Mouse (Mus musculus): ENCODE results near the gene Dyrk1a.

Gene Dyrk1a

DNA sequence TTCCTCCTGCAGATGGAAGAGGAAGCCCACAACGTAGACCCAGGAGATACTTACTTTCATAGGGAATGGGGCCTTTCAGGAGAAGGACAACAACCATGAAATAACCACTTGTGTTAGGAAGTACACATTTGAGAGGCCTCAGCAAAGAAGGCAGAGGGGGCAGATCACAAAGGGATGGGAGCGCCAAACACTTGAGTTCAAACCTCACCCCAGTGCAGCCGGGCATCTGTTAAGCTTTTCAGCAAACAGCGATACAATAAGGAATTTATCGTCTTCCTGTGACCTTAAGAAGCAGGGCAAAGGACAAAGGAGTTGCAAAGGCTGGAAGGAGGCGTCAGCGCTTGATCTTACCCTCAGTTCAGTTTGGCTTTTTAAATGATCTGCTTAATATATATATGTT lies 10.0 kb upstream of the Dyrk1a start:
- 79% methylated on average over 7 of the region's 7 CpGs for WGBS

DNA sequence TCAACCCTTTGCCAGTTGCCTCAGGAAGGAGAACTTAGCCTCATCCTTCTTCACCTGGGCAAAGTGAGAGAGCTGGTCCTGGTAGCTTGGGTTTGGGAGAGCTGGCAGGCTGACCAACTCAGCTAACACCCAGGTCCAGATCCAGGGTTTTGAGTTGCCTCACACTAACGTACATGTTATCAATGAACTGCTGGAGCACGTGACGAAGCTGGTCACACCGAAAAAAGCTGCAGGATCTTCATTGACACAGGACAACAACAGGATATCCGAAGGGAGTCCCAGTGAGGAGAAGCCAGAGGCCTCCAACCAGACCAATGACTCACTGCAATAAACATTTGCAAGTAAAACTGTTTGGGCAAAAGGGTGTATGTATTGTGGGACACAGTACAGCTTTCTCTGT lies 9.2 kb upstream of the Dyrk1a start:
- 83% methylated on average over 5 of the region's 5 CpGs for WGBS

DNA sequence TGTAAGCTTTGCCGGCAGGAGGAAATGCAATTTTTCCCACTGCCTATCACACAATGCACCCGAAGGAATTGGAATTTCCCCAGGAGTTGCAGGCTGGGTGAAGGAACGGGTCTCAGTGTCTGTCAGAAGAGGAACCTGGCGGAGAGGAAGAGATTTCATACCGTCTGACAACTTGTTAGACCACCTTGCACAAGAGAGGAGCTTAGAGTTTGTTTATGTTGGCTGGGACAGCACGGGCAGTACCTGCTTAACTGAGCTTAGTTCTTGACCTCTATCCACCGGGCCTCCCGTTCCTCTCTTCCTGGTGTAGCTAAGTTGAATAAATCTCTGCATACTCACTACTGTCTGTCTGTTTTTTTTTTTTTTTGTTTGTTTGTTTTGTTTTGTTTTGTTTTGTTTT lies 3.7 kb upstream of the Dyrk1a start:
- 66% methylated on average over 8 of the region's 8 CpGs for WGBS

DNA sequence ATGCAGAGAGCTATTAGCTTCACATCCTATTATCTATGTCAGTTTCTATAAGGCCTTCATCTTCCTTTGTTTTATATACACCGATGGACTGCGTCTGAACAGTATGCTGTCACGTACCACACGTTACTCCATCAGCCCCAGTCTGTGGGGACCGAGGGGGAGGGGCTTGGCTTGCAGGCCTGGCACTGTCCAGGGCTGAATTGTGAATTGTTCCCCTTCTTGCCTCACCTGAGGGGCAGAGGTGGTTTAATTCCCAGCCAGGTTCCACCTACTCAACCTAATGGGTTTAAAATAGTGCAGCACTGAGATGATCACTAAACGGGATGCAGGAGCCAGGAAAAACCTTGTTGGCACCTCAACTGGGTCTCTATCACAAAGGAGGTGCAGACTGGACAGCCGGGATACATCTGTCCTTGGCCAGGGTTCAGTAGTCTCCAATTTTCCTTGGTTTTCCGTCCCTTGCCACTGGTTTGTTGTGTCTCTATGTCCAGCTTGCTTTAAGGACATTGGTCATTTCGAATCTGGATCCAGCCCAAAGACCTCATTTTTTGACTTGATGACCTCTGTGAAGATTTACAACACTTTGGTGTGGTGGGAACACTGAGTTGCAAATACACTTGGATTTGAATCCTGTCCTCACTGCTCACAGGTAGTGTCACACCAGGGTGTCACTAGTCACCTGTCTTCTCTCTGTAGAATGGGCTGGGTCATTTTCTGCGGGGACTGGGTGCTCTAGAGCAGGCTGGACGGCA lies 2.8 kb upstream of the Dyrk1a start:
- WGBS, result 89% methylated on average over 11 of the region's 11 CpGs

DNA sequence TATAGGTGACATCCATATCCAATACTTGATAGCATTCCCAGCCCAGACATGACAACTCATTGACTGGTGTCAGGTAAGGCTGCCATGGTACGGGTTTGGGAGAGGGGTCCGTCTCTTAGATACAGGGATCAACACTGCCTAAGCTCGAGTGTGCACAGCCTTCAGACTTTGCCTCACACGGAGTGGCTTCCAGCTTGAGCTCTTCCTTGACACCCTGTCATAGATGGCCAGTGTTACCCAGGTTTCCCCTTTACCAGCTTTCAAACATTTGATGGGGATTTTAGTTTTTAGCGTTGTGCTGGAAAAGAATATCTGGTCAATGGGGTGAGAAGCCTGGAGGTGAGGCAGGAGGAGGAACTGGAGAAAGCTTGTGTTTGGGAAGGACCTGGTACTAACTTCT lies 2.1 kb upstream of the Dyrk1a start:
- WGBS, result 82% methylated on average over 5 of the region's 5 CpGs

DNA sequence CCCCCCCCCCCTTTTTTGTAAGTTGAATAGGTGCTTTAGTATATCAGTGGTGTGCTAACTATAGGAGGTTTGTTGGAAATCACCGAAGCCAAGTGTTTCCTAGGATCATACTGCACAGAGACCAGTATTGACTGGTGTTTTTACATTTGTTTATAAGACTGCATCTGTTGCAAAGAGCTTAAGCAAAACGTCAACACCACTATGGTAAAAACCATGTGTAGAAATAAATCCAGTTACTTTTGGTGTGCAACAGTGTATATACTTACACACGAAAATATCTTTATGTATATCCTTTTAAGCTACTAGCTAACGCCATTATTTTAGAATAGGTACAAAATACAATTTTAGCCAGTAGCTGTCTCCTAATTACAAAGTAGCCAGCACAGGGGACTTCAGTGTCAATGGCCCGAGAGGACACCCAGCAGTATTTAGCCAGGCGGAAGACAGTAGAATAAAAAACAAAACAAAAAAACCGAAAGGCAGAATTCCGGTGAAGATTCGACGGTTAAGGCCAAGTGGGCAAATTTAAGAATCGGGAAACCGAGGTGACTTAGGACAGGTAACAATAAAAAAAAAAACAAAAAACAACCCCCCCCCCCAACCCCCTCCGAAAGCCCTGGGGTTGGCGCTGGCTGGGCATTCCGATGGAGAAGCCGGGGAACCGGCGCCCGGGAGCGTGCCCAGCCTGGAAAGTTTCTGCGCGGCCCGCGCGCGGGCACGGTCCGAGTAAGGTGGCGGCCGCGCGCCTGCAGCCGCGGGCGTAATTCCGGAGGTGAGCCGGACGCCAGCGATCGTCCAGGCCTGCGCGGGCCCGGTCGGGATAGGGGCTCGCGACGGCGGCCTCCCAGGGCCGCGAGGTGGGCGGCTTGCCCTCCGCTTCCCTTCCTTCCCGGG lies 1.2 kb upstream of the Dyrk1a start:
- under 1% methylated on average over 52 of the region's 53 CpGs for WGBS

DNA sequence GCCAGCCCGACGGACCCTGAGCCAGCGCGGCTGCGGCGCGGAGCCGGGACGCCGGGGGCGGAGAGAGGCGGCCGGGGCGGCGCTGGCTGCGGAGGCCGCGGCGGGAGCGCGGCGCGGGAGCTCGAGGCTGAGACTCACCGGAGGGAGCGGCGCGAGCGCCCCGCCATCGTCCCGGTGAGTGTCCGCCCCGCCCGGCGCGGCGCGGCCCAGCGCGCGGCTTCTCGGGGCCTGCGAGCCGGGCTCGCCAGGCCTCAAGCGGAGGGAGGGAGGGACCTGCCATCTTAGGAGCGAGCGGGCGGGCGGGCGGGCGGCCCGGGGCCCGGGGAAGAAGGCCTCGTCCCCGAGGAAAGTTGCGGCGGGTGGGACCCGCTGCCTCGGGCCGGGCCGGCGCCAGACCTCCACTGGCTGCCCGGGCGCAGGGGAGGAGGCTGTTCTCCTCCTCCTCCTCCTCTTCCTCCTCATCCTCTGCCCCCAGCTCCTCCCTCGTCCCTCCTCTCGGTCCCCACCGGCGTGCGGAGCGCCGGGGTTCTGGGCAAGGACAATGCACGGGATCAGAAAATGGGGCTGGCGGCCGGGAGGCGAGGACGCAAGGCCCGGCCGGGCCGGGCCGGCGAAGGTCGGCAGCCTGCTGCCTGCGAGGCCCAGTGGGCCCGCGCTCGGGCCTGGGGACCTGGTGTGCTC lies 691 bp downstream of the Dyrk1a start:
- under 1% methylated on average over 62 of the region's 88 CpGs for WGBS

DNA sequence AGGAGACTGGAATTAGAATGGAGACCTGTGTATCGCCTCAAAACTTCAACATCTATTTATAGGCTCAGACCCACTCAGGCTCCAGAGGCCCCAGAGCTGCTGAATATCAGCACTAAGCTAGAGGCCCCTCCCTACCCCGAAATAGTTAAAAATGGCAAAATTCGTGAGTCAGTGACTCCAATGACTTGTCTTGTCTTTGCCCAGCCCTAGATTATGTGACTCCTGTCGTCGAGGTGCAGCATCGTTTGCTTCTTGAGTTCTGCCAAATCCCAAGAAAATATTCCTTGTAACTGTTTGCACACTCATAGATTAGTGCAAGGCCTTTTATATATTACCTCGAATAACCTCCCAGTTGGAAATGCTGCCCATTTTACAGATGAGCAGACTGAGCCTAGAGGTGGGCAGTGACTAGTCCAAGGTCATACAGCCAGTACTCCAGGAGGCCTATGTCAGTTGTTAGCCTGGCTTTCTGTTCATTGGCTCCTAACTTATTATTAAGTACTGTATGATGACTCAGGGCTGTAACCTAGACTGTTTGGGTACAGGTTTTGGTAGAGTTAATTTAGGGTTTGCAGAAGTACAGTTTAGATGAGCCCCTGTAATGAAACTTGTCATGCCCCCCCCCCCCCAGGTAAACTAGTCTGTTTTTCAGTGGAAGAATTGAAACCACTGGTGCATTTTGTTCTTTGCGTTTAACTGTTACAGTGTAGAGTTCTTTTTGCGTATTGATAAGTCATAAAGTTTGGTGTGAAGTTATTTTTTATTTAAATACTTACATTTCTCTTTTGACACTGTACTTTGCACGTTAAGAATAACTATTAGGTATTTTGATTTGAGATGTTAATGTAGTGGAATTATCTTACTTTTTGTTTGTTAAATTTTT lies 1.5 kb downstream of the Dyrk1a start:
- WGBS, result 12% methylated on average over 10 of the region's 10 CpGs

DNA sequence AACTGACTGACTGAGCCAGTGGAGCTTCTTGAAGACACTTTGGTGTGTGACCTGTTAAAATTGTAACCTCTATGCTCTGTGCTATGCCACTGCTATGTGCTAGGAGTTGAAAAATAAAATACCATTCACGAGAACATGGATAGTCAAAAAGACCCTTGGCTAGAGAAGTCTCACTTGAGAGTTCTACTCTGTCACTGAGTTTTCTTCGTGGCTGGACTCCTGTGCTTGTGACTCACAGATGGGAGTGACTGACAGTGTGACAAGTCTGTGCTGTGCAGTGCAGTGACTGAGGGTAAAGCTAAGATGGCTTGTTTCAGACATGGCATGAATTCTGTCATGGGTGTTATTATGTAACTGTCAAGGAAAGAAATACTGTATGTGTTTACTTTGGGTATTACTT lies 2.6 kb downstream of the Dyrk1a start:
- WGBS, result 12% methylated on average over 2 of the region's 2 CpGs

DNA sequence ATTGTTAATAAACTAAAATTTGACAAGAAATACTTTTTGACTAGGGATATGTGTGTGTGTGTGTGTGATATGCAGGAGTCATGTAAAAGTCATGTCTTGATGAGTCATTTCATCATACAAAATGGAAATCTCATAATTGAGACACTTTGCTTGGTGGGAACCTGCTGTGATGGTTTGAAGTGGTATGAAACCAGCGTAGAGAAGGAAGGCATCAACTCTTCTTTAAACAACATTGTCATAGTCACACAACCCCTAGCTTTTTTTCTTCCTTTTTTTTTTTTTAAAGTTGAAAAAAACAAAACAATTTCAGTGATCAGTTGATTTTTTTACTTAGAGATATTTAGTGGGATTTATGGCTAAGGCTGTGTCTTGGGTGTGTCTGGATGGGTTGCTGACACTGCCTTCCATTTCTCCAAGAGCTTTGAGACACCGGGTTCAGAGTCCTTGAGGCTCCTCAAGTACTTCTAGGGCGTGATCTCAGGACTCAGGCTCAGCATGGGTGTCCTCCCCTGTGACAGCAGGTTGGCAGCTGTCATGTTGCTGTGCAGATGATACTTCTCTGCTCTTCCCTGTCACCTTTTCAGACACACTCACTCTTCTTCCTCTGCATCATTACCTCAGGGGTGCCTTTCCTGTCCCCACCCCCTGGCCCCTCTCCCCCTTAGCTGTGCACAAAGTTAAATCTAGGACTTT lies 4.4 kb downstream of the Dyrk1a start:
- 70% methylated on average over 3 of the region's 3 CpGs for WGBS

DNA sequence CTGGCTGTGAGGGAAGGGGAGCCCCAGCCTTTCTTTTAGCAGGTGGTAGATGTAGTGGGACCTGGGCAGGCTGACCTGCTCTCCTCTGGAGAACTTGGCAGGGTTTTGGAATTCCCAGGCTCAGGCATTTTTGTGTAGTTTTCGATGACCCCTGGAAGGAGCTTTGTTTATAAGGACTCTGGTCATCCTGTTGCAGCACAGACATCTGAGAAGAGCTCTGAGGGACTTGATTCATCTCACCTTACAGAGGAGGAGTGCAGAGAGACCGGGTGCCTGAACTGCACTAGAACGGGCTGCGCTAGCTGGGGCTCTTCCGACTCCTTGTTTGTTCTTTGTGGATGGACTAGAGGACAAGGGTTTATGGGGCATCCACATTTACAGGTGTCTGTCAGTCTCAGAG lies 5.9 kb downstream of the Dyrk1a start:
- WGBS, result 52% methylated on average over 5 of the region's 5 CpGs

DNA sequence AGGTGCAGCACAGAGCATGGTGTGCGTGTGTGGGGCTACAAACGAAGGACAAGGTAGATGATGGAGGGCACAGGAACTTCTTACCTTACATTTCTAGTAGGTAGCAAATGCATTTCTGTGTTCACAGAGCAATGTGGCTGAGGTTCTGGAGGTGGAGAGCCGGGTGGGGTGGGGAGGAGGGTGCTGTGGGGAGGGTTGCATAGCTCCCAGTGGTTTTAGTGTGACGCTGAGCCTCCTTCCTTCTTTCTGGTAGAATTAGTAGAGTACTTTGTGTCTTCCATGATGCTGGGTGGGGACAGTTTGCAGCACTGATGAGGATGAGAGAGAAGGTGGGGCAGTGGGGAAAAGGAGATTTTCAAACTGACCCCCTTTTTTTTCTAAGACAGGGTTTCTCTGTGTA lies 9.5 kb downstream of the Dyrk1a start:
- 85% methylated on average over 4 of the region's 4 CpGs for WGBS

DNA sequence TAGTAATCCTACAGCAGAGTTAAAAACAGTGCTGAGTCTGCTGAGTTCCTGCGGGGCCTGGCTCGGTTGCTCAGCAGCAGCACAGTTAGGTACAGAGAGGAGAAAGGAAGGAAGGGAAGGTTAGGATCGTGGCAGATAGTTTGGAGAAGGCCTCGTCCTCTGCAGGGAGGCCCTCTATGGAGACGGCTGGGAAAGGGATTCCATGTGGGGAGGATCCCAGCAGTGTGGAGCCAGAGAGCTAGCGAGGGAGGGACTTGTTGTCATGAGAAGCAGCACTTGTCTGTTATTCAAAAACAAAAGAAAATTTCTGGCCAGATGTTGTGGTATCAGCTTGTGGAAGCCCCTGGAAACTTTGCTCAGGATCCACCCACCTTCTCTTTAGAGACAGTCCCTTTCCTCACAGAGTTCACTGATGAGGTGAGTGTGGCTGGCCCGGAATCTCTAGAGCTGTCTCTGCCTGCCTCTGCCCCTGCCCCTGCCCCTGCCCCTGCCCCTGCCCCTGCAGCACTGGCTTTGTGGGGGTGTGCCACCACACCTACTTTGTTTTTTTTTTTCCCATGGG lies 11.1 kb downstream of the Dyrk1a start:
- WGBS, result 22% methylated on average over 7 of the region's 7 CpGs

DNA sequence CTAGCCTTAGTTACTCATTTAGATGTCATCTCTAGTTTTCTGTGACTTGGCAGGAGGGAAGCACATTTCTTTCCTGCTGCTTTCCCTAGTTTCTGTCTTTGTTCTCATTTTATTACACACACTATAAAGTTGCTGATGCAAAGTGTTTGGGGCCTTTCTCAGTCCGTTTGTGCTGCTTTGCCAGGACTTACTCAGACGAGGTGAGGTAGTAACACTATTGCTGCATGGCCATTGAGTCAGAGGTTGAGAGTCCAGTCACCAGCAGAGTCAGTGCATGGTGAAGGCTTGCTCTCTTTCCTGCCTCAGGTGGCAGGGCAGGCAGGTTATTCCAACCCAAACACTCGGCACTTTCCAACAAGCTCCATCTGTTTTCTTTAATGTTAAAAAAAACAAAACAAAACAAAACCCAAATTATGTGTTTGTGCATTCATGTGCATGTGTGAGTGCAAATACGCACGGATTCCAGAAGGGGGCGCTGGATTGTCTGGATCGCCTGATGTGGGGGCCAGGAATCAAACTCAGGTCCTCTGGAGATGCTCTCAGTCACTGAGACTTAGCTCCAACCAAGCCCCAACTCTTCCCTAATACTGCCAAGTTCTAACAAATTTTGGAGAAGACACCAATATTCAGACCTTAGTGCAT lies 16.7 kb downstream of the Dyrk1a start:
- WGBS, result 51% methylated on average over 7 of the region's 7 CpGs

DNA sequence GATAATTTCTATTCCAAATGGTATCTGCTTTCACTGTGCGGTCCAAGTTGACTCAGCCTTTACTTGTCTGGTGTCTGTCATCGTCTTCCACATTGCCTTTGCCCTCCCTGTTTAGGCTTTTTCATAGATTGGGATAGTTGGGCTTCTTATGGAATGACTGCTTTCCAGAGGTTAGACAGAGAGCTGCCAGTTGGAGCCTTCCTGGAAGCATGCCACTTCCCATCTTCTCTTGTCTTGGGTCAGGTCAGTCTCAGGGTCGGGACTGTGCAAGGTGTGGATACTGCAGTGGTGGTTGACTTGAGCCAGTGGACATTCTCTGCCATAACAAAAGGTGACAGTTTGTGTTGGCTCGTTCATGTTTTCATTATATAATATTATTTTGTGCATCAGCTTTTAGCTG lies 17.7 kb downstream of the Dyrk1a start:
- 58% methylated on average over 4 of the region's 4 CpGs for WGBS

DNA sequence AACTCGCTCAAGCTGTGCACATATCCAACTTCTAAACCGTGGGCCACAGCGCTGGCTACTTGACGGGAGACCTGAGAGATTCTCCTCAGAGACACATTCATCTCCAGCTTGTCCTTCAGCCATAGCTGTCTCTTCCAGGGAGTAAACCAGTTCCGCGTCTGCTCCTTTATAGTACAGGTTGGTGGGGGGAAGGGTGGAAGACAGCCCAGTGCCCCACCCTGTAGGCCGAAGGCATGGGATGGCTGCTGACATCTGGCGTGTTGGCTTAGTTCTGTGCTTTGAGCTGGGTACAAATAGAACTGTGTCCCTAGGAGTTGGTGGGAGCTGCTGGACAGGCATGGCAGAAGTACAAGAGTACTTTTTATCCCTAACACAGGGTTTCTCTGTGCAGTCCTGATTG lies 18.4 kb downstream of the Dyrk1a start:
- 40% methylated on average over 8 of the region's 8 CpGs for WGBS

DNA sequence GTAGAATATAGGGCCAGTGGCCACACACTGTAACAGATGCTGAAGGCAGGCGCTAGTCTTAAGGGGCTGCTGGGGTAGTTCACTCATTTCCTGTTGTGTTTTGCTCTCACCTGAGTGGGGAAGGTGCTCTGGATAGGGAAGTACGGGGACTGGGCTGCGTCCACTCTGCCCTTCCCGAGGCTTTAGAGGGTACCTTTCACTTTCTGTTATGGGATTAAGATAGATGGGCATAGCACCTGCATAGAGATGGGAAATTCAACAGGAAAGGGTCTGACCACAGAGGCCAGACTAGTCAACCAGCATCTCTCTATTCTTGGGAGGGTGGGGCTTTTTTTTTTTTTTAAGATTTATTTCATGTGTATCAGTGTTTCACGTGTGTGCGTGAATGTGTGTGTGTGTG lies 19.2 kb downstream of the Dyrk1a start:
- WGBS, result 84% methylated on average over 6 of the region's 6 CpGs

DNA sequence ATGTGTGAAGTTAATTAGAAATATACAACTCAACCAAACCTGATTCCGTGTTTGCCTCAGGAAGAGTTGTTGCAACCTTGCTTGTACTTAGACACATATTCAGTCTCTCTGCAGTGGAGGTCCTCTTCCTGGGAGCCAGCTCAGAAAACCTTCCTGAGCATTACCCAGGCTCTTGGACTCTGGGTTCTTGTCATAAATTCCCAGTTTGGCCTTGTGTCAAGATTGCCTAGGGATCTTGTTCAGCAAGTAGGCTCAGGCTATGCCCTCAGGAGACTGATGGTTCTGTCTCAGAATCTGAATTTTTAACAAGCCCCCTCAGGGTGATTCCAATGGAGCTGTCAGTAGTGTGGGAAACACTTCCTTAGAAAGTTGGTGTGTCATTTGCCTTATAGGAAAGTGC lies 19.8 kb downstream of the Dyrk1a start:
- WGBS, result 59% methylated on average over 1 of the region's 1 CpGs

DNA sequence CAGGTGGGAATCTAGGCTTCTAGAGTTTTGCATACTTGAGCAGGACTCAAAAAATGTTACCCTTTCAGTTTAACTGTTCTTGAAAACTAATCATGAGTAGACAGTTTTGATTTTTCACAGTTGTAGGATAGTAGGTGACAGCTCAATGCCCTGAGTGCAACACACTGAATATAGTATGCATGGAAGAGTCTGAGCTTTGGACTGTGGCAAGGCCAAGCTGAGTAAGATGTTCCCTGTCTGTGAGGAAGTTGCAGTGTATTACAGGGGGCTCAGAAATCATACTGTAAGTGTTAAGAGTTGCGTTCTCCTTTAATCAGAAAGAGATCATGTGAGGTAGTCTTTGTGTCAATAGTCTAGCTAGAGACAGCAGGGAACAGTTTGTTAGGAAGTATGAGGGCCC lies 20.4 kb downstream of the Dyrk1a start:
- WGBS, result 69% methylated on average over 1 of the region's 1 CpGs

DNA sequence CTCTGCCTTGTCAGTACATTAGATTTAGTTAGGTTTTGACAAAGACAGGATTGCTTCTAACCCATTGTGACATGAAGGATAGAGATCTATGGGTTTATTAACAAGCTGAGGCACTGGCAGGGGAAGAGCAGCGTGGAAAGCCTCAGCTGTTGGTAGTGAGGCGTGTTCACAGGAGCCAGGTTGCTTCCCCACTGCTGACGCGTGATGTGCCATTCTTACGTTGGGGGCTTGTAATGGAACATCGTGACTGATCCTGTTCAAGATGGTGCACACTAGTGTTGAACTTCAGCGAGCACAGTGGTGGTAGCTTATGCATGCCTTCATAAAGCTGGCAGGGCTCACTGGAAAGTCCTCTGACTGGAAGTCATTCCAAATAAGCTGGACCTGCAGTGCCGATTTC lies 21.2 kb downstream of the Dyrk1a start:
- WGBS, result 45% methylated on average over 8 of the region's 8 CpGs
